Mouse (Mus musculus): ENCODE results near the gene Xrcc5. TPM values are rescaled to one million over a fixed set of nuclear protein-coding genes. Genes with fewer than 3 reads are reported as not detected.
A peak's percentile ranks its signal among the peaks of the same experiment; 100 is the strongest.

Gene Xrcc5
- total and polyA plus RNA-seq, 2 experiments from 2014 or later = 12.7 to 12.8 TPM

DNA sequence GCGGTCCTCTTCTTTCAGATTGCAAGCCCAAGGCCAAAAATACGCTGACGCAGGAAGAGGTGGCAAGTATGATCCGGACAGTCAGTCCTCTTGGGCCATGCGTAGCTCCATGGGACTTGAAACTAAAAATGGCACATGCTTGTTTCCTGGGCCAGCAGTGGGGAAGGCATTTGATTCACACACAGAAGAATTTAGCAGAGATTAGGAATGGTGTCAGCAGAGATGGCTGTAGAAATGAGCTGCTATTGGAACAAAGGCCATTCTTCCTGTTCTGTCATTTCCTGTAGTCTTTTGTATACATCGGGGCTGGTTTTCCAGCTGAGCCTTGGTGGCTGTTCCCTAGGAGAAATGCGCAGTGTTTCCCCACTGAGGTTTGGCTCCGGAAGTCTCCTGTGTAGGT, 57.4 kb downstream of the Xrcc5 start:
- Histone ChIP-seq H3K9ac (no peak overlapping the region), H3K36me3 (ENCODE audit: insufficient read depth) (0 out of 2 replicates have a peak, but pooled peaks cover 4% of the 10 kb centered on the region), H3K27ac (ENCODE audit: low read depth, low read length) (peak overlapping the region; percentile 64), H3K4me1 (ENCODE audit: insufficient read depth) (no peaks in the 10 kb centered on the region), H3K27me3 (ENCODE audit: insufficient read depth, low read length) (no peaks in the 10 kb centered on the region), H3K4me3 (ENCODE audit: low read depth, low read length) (no peak overlapping the region), H3K9me3 (ENCODE audit: low read length) (no peaks in the 10 kb centered on the region), H3K4me2 (ENCODE audit: low read depth) (no peak overlapping the region)
- 76% methylated on average over 8 of the region's 8 CpGs for WGBS
- DNase-seq (no peak), ATAC-seq (no peak; the same call in 1 of the 2 replicates)
- no peak for TF ChIP-seq CTCF (IDR thresholded peaks at IDR 0.05; ENCODE audit: low read depth)

DNA sequence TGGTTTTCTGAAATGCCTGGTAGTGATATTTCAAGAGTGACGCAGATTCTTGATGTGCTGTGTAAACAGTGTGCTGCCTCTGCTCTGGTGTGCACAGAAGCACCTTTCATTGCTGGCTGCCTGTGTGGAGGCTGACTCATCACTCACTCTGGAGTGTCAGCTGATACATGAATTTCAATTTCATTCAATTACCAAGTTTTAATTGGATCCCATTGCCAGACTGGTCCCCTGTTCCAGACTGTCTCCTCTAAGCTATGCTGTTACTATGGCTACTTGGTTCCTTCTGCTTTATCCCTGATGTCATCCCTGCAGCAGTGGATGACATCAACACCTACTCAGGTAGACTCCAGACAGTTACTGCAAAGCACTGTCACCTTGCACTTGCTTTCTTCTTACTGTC, 65.3 kb downstream of the Xrcc5 start:
- H3K9ac ChIP-seq = no peak overlapping the region
- no peaks in the 10 kb centered on the region for H3K36me3 ChIP-seq (ENCODE audit: insufficient read depth)
- no peak for TF ChIP-seq CTCF (IDR thresholded peaks at IDR 0.05; ENCODE audit: low read depth)
- 38% methylated on average over 1 of the region's 1 CpGs for WGBS
- no peaks in the 10 kb centered on the region for H3K27me3 ChIP-seq (ENCODE audit: insufficient read depth, low read length)
- peak; percentile 68 for DNase-seq
- H3K4me3 ChIP-seq (ENCODE audit: low read depth, low read length) = no peak overlapping the region
- peak; percentile 95 for ATAC-seq
- H3K9me3 ChIP-seq (ENCODE audit: low read length) = 0 out of 2 replicates have a peak, but pooled peaks cover 3% of the 10 kb centered on the region
- H3K27ac ChIP-seq (ENCODE audit: low read depth, low read length) = peak overlapping the region; percentile 55
- H3K4me1 ChIP-seq (ENCODE audit: insufficient read depth) = 0 out of 2 replicates have a peak, but pooled peaks cover 9% of the 10 kb centered on the region
- no peak overlapping the region for H3K4me2 ChIP-seq (ENCODE audit: low read depth)

DNA sequence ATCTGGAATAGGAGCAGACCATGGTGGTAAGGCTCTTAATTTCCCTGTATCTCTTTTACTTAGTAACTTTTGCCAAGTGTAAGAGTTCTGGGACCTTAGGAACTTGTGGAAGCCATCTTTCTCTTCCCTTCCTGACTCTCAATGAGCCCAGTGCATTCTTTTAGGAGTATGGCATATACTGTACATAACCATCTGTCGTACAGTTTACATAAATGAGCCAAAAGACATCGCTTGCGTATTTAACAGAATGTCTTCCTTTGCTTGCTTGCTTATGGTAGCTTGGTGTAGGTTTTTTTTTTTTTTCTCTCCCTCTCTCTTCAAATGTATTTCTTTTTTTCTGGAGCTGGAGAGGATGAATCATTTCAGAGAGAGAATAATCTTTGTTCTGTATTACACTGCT, 65.7 kb downstream of the Xrcc5 start:
- Histone ChIP-seq H3K4me3 (ENCODE audit: low read depth, low read length) (no peak overlapping the region), H3K27ac (ENCODE audit: low read depth, low read length) (peak overlapping the region; percentile 55), H3K4me1 (ENCODE audit: insufficient read depth) (0 out of 2 replicates have a peak, but pooled peaks cover 9% of the 10 kb centered on the region), H3K36me3 (ENCODE audit: insufficient read depth) (no peaks in the 10 kb centered on the region), H3K27me3 (ENCODE audit: insufficient read depth, low read length) (no peaks in the 10 kb centered on the region), H3K4me2 (ENCODE audit: low read depth) (no peak overlapping the region), H3K9me3 (ENCODE audit: low read length) (0 out of 2 replicates have a peak, but pooled peaks cover 3% of the 10 kb centered on the region), H3K9ac (no peak overlapping the region)
- no peak for TF ChIP-seq CTCF (IDR thresholded peaks at IDR 0.05; ENCODE audit: low read depth)
- ATAC-seq (peak; percentile 82), DNase-seq (no peak)
- WGBS = 65% methylated on average over 3 of the region's 3 CpGs

DNA sequence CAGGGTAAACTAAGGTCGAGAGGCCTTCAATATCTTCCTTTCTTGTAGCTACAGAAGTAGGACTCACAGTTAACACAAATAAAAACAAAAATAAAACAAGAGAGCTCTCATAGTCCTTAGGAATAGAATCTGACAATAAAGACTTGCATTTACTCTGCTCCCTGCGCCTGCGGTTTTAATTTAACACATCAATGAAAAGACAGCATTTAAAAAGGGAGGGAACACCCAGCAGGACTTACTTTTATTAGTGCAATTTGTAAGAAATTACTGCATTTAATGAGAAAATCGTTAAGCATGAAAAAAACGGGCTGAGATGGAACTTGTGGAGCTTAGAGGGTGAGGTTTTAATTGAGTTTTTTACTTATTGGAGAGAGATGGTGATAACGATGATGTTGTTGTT, 66.4 kb downstream of the Xrcc5 start:
- H3K4me2 ChIP-seq (ENCODE audit: low read depth) = no peak overlapping the region
- 19% methylated on average over 6 of the region's 6 CpGs for WGBS
- H3K9ac ChIP-seq = no peak overlapping the region
- 0 out of 2 replicates have a peak, but pooled peaks cover 3% of the 10 kb centered on the region for H3K9me3 ChIP-seq (ENCODE audit: low read length)
- no peak for ATAC-seq
- TF ChIP-seq CTCF (IDR thresholded peaks at IDR 0.05; ENCODE audit: low read depth) = no peak
- DNase-seq = no peak
- H3K4me1 ChIP-seq (ENCODE audit: insufficient read depth) = 0 out of 2 replicates have a peak, but pooled peaks cover 9% of the 10 kb centered on the region
- no peaks in the 10 kb centered on the region for H3K36me3 ChIP-seq (ENCODE audit: insufficient read depth)
- H3K4me3 ChIP-seq (ENCODE audit: low read depth, low read length) = no peak overlapping the region
- no peaks in the 10 kb centered on the region for H3K27me3 ChIP-seq (ENCODE audit: insufficient read depth, low read length)
- H3K27ac ChIP-seq (ENCODE audit: low read depth, low read length) = peak overlapping the region; percentile 36

DNA sequence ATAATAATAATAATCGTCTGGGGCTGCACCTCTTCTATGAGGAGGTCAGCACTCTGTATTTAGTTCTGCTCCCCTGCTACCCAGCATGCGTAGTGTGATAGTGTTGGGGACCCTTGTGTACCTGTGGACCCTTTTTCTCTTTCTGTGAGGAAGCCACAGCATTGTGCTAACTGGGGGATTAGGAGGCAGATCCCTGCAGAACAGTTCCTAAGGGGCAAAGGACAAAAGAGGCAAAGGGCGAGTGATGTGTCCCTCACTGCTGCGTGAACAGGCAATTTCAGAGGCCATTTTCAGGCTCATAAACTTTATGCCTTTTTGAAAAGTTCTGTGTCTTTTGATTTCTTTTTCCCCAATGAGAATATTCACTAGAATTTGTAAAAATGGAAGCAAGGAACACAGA, 66.8 kb downstream of the Xrcc5 start:
- WGBS = 29% methylated on average over 4 of the region's 4 CpGs
- DNase-seq = no peak
- Histone ChIP-seq H3K9ac (no peak overlapping the region), H3K4me1 (ENCODE audit: insufficient read depth) (0 out of 2 replicates have a peak, but pooled peaks cover 9% of the 10 kb centered on the region), H3K27ac (ENCODE audit: low read depth, low read length) (peak overlapping the region; percentile 36; the same call in 1 of the 2 replicates), H3K9me3 (ENCODE audit: low read length) (0 out of 2 replicates have a peak, but pooled peaks cover 3% of the 10 kb centered on the region), H3K4me3 (ENCODE audit: low read depth, low read length) (no peak overlapping the region), H3K27me3 (ENCODE audit: insufficient read depth, low read length) (no peaks in the 10 kb centered on the region), H3K36me3 (ENCODE audit: insufficient read depth) (no peaks in the 10 kb centered on the region), H3K4me2 (ENCODE audit: low read depth) (no peak overlapping the region)
- no peak for TF ChIP-seq CTCF (IDR thresholded peaks at IDR 0.05; ENCODE audit: low read depth)
- no peak for ATAC-seq

DNA sequence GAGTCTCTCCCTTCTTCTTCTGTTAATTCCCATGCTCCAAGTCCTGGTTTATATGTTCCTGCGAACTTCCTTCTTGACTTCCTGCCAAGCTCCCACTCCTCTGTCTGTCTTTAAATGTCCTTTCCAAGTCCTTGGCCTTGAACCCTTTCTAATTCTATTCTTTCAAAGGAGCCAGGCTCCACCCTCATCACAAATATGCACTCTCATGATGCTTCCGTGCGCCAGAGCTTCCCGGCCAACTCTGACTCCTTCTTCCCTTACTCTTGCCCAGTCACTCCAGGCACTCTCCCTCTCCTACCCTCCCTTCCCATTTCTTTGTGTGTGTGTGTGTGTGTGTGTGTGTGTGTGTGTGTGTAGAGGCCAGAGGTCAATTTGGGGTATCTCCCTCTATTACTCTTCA, 70.9 kb downstream of the Xrcc5 start:
- no peaks in the 10 kb centered on the region for H3K27me3 ChIP-seq (ENCODE audit: insufficient read depth, low read length)
- H3K9ac ChIP-seq = no peak overlapping the region
- WGBS = 68% methylated on average over 4 of the region's 4 CpGs
- TF ChIP-seq CTCF (IDR thresholded peaks at IDR 0.05; ENCODE audit: low read depth) = no peak
- DNase-seq = no peak
- H3K4me2 ChIP-seq (ENCODE audit: low read depth) = no peak overlapping the region
- H3K4me1 ChIP-seq (ENCODE audit: insufficient read depth) = 0 out of 2 replicates have a peak, but pooled peaks cover 4% of the 10 kb centered on the region
- no peak for ATAC-seq
- H3K27ac ChIP-seq (ENCODE audit: low read depth, low read length) = no peak overlapping the region
- H3K36me3 ChIP-seq (ENCODE audit: insufficient read depth) = no peaks in the 10 kb centered on the region
- H3K4me3 ChIP-seq (ENCODE audit: low read depth, low read length) = no peak overlapping the region
- no peaks in the 10 kb centered on the region for H3K9me3 ChIP-seq (ENCODE audit: low read length)

DNA sequence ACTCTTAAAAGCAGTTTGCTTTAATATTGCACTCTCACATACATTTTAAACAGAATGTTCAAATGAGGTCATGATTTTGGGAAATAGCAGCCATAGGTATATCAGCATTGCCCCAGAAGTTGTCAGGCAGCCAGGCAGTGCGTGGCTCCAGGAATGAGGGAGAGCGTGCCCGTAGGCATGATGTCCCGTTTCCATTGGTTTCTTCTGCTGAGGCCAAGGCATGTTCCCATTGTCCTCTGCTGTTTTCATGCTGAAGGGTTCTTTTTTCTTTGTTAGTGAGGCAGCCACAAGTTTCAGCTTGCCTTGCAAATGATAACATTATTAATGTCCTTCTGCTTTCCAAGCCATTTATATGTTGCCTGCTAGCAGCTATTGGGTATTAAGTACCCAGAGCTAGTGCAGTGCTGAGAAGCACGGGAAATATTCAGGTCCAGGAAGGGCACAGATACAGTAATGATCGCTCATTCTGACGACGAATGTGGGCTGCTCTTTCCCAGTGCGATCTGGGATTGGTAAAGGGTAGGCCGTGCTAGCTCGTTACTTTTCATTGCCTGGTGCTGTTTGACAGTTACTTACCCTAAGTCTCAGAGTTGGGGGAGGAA, 72.6 kb downstream of the Xrcc5 start:
- TF ChIP-seq CTCF (IDR thresholded peaks at IDR 0.05; ENCODE audit: low read depth) = no peak
- Histone ChIP-seq H3K36me3 (ENCODE audit: insufficient read depth) (no peaks in the 10 kb centered on the region), H3K4me2 (ENCODE audit: low read depth) (no peak overlapping the region), H3K4me3 (ENCODE audit: low read depth, low read length) (no peak overlapping the region), H3K9ac (no peak overlapping the region), H3K4me1 (ENCODE audit: insufficient read depth) (no peaks in the 10 kb centered on the region), H3K9me3 (ENCODE audit: low read length) (no peaks in the 10 kb centered on the region), H3K27me3 (ENCODE audit: insufficient read depth, low read length) (no peaks in the 10 kb centered on the region), H3K27ac (ENCODE audit: low read depth, low read length) (no peak overlapping the region)
- WGBS = 53% methylated on average over 11 of the region's 11 CpGs
- DNase-seq (peak; percentile 42), ATAC-seq (peak; percentile 53)

All from forebrain, postnatal 0 days (tissue).